Mouse (Mus musculus) kidney, embryonic 14.5 days (tissue): ENCODE results near the gene Engase. TPM values are rescaled to one million over a fixed set of nuclear protein-coding genes. Genes with fewer than 3 reads are reported as not detected.

ENCODE experiments used
- ATAC-seq: fragments of 200-750 bp; cut with Nextera tagmentation; 2 replicates; pipeline ENCODE4 v1.8.0; 2017; ENCODE audit warnings: moderate number of reproducible peaks, mild to moderate bottlenecking, moderate TSS enrichment, moderate library complexity; ENCODE audit not compliant: low FRiP score, low TSS enrichment
- H3K27ac ChIP-seq: fragments of 300-500 bp; sonication (generic); 2 replicates; pipeline ENCODE4 v1.5.1; 2014; ENCODE audit warnings: low read depth, mild to moderate bottlenecking, low read length, moderate library complexity, mixed read lengths
- H3K27me3 ChIP-seq: fragments of 300-500 bp; sonication (generic); 2 replicates; pipeline ENCODE4 v1.6.1; 2014; ENCODE audit warnings: mild to moderate bottlenecking, low read length; ENCODE audit not compliant: control insufficient read depth, insufficient read depth
- H3K36me3 ChIP-seq: fragments of 300-500 bp; sonication (generic); 2 replicates; pipeline ENCODE4 v1.6.1; 2014; ENCODE audit warnings: low read length, mixed read lengths; ENCODE audit not compliant: control insufficient read depth, insufficient read depth
- H3K4me1 ChIP-seq: fragments of 300-500 bp; sonication (generic); 2 replicates; pipeline ENCODE4 v1.6.1; 2014; ENCODE audit warnings: low read length, mixed read lengths; ENCODE audit not compliant: control insufficient read depth, insufficient read depth
- H3K4me2 ChIP-seq: fragments of 300-500 bp; sonication (generic); replicated peaks from 2 replicates; pipeline ENCODE4 v1.6.1; 2014; ENCODE audit warnings: low read depth, mild to moderate bottlenecking, low read length
- H3K4me3 ChIP-seq: fragments of 300-500 bp; sonication (generic); 2 replicates; pipeline ENCODE4 v1.5.1; 2014; ENCODE audit warnings: mild to moderate bottlenecking, low read length
- H3K9ac ChIP-seq: fragments of 300-500 bp; sonication (generic); 2 replicates; pipeline ENCODE4 v1.6.1; 2014; ENCODE audit warnings: low read depth, mild to moderate bottlenecking, low read length, moderate library complexity
- H3K9me3 ChIP-seq: fragments of 300-500 bp; sonication (generic); 2 replicates; pipeline ENCODE4 v1.6.1; 2016; ENCODE audit warnings: low read length; ENCODE audit not compliant: control insufficient read depth
- WGBS: fragments of 180-500 bp; shearing (Covaris S2); extraction: QIAGEN DNeasy Blood & Tissue Kit; methylation state at CpG from one replicate; pipeline ENCODE4 v1.1.7; 2014; 5-methylcytosine and 5-hydroxymethylcytosine counted together
- polyA plus RNA-seq: library from polyadenylated mRNA; unstranded; fragments of >200 nt; fragmentation: Nextera tagmentation; extraction: Ambion mirVana; gene quantifications from 2 replicates; pipeline ENCODE4 v1.2.1, GENCODE M21; 2014

Engase gene
- polyA plus RNA-seq, 1 experiment from 2014 or later: 9.7 TPM

DNA sequence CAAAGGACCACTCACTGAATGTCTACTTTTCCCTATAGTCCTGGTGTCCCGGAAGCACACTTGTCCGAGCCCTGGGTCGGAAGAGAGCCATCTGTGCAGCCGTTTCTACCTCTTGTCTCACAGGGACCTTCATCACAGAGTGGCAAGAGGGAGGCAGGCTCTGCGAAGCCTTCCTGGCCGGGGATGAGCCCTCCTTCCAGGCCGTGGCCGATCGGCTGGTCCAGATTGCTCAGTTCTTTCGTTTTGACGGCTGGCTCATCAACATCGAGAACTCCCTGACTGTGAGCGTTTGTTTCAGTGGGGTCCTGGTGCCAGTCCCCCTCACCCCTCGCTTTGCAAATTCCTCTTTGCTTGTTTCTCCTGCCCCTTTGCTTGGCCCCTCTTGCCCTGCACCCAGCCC is 5.1 kb downstream of the Engase start:
- Histone ChIP-seq H3K27me3 (no peaks in the 10 kb centered on the region), H3K36me3 (peaks cover 5% of the 10 kb centered on the region; the same call in 1 of the 2 replicates), H3K9ac (no peak overlapping the region), H3K4me2 (no peak overlapping the region), H3K9me3 (no peaks in the 10 kb centered on the region), H3K4me1 (0 out of 2 replicates have a peak, but pooled peaks cover 5% of the 10 kb centered on the region), H3K27ac (no peak overlapping the region), H3K4me3 (no peak overlapping the region)
- no peak for ATAC-seq
- 83% methylated on average over 14 of the region's 14 CpGs for WGBS

DNA sequence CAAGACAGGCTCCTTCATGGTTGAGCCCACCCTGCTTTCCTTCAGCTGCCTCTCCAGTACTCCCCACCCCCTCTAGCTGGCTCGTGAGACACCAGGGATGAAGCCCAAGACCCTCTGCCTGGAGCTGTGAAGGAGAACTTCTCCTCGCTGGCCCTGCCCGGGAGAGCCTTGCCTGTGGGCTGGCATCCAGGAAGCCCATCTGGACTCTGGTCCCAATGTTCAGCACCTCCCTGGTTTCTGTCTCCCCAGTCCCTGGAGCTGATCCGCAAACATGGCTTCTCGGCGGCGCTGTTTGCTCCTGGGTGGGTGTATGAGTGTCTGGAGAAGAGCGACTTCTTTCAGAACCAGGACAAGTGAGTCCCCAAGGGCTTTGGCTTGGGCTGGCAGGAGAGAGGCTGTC is 7.5 kb downstream of the Engase start:
- ATAC-seq: no peak
- no peak overlapping the region for H3K9ac ChIP-seq
- no peak overlapping the region for H3K4me3 ChIP-seq
- H3K4me1 ChIP-seq: no peaks in the 10 kb centered on the region
- H3K9me3 ChIP-seq: no peaks in the 10 kb centered on the region
- no peak overlapping the region for H3K4me2 ChIP-seq
- H3K27me3 ChIP-seq: no peaks in the 10 kb centered on the region
- 84% methylated on average over 8 of the region's 8 CpGs for WGBS
- no peak overlapping the region for H3K27ac ChIP-seq
- H3K36me3 ChIP-seq: peaks cover 13% of the 10 kb centered on the region; the same call in 1 of the 2 replicates

GRCm38 (mm10) chr11:118485338-118485737 is 8.7 kb downstream of the Engase start:
- peaks cover 13% of the 10 kb centered on the region; the same call in 1 of the 2 replicates for H3K36me3 ChIP-seq
- H3K4me2 ChIP-seq: no peak overlapping the region
- whole genome bisulfite sequencing: 74% methylated on average over 11 of the region's 11 CpGs
- no peaks in the 10 kb centered on the region for H3K9me3 ChIP-seq
- H3K27ac ChIP-seq: no peak overlapping the region
- no peak overlapping the region for H3K9ac ChIP-seq
- no peaks in the 10 kb centered on the region for H3K27me3 ChIP-seq
- no peak for ATAC-seq
- H3K4me1 ChIP-seq: peaks cover under 1% of the 10 kb centered on the region; the same call in 1 of the 2 replicates
- no peak overlapping the region for H3K4me3 ChIP-seq

GRCm38 (mm10) chr11:118485780-118486179 is 9.2 kb downstream of the Engase start:
- no peaks in the 10 kb centered on the region for H3K27me3 ChIP-seq
- WGBS: 90% methylated on average over 3 of the region's 3 CpGs
- H3K9ac ChIP-seq: no peak overlapping the region
- H3K4me2 ChIP-seq: no peak overlapping the region
- no peak overlapping the region for H3K4me3 ChIP-seq
- H3K9me3 ChIP-seq: no peaks in the 10 kb centered on the region
- H3K4me1 ChIP-seq: peaks cover 5% of the 10 kb centered on the region; the same call in 1 of the 2 replicates
- H3K27ac ChIP-seq: no peak overlapping the region
- ATAC-seq: no peak
- peaks cover 13% of the 10 kb centered on the region; the same call in 1 of the 2 replicates for H3K36me3 ChIP-seq

- H3K36me3 ChIP-seq: peaks cover 13% of the 10 kb centered on the region; the same call in 1 of the 2 replicates
- peaks cover 5% of the 10 kb centered on the region; the same call in 1 of the 2 replicates for H3K4me1 ChIP-seq
Measured at GRCm38 (mm10) chr11:118486281-118486680, 9.7 kb downstream of the Engase start.

DNA sequence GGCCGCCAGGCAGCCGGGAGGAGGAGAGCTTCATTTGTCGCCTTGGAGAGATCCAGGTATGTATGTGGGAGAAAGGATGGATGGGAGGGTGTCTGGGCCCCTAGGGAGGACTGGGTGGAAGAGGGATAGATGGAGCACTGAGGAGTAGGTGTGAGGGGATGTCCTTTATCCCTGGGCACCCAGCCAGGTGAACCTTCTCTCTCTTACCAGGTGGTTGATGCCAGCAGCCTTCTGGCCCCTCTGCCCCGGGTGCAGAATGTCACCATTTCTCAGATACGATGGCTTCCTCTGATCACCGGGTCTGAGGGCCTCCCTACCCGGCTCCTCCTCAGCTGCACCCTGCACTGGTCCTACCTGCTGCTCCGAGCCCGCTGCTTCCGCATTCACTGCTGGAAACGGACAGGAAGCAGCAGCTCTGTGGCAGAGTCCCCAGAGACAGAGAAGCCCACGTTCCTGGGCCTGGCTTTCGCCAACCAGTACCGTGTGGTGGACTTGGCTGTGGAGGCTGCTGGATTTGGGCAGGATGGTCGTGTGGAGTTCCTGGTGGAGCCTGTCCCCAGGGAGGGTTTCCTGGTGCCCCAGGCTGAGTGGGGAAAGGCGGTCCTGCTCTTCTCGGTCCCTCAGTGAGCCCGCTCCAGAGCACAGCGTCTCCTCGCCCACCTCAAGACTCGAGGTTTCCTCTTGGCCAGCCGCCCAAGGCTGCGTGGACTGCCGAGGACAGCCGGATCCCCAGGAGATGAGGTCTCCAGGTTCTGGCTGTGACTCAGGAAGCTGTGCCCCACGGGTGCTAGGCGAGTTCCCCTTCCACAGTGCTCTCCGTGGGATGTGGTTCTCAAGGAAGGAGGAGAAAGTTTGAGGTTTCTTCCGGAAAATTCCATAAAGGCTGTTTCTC is 10.5 kb downstream of the Engase start:
- Histone ChIP-seq H3K4me1 (peaks cover 5% of the 10 kb centered on the region; the same call in 1 of the 2 replicates), H3K9me3 (no peaks in the 10 kb centered on the region), H3K27ac (no peak overlapping the region)

More at GRCm38 (mm10) chr11:118486281-118486680, 9.7 kb downstream of the Engase start:
- no peaks in the 10 kb centered on the region for H3K9me3 ChIP-seq
- H3K9ac ChIP-seq: no peak overlapping the region
- no peak overlapping the region for H3K27ac ChIP-seq
- no peaks in the 10 kb centered on the region for H3K27me3 ChIP-seq
- WGBS: 92% methylated on average over 6 of the region's 6 CpGs
- no peak overlapping the region for H3K4me2 ChIP-seq
- no peak for ATAC-seq
- no peak overlapping the region for H3K4me3 ChIP-seq

DNA sequence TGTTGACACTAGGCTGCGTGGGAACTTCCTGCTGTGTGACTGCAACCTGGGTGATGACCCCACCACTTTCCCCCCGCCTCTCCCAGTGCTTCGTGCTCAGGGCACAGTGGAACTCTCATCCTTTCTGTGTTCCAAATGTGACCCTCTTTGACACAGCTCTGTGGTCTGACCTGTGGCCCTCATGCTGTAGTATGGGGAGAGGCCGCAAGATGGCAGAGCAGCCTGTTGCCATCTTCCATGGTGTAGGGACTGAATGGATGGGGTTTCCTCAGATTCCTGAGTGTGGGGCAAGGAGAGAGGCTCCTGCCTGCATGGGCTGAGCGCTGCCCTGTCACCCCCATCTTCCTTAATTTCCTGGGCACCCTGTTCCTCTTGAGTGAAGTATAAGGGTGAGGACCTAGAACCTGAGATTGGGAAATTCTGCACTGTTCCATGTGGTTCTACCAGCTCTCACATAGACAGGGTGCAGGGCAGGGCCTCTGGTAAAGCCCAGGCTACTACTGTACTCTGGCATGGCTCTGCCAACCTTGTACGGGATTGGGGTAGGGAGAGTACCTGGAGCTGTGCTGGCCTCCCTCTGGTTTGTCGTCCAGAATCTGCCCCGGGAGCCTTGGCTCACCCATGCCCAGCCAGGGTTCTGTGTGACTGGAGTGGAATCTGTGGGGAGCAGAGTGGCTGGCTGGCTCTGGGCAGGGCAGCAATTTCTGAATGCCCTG is 11.7 kb downstream of the Engase start:
- H3K4me2 ChIP-seq: no peak overlapping the region
- 70% methylated on average over 8 of the region's 8 CpGs for WGBS
- no peak overlapping the region for H3K27ac ChIP-seq
- ATAC-seq: no peak
- peaks cover 10% of the 10 kb centered on the region; the same call in 1 of the 2 replicates for H3K36me3 ChIP-seq
- H3K9me3 ChIP-seq: no peaks in the 10 kb centered on the region
- no peak overlapping the region for H3K9ac ChIP-seq
- H3K4me1 ChIP-seq: peaks cover 5% of the 10 kb centered on the region; the same call in 1 of the 2 replicates
- H3K27me3 ChIP-seq: no peaks in the 10 kb centered on the region
- H3K4me3 ChIP-seq: no peak overlapping the region

More for the DNA sequence above, 10.5 kb downstream of the Engase start:
- peaks cover 13% of the 10 kb centered on the region; the same call in 1 of the 2 replicates for H3K36me3 ChIP-seq
- WGBS: 88% methylated on average over 29 of the region's 29 CpGs
- no peaks in the 10 kb centered on the region for H3K27me3 ChIP-seq
- no peak for ATAC-seq
- H3K4me3 ChIP-seq: no peak overlapping the region
- H3K4me2 ChIP-seq: no peak overlapping the region
- H3K9ac ChIP-seq: no peak overlapping the region

GRCm38 (mm10) chr11:118488907-118489270 is 12.3 kb downstream of the Engase start:
- 26% methylated on average over 12 of the region's 12 CpGs for WGBS
- no peak overlapping the region for H3K27ac ChIP-seq
- no peak overlapping the region for H3K9ac ChIP-seq
- no peak for ATAC-seq
- peaks cover 6% of the 10 kb centered on the region; the same call in 1 of the 2 replicates for H3K4me1 ChIP-seq
- H3K4me2 ChIP-seq: no peak overlapping the region
- peaks cover 10% of the 10 kb centered on the region; the same call in 1 of the 2 replicates for H3K36me3 ChIP-seq
- no peak overlapping the region for H3K4me3 ChIP-seq
- H3K9me3 ChIP-seq: no peaks in the 10 kb centered on the region
- H3K27me3 ChIP-seq: no peaks in the 10 kb centered on the region
